Mouse (Mus musculus): ENCODE measurements around the gene Ano4.

GRCm38 (mm10) chr10:89154797-89155465 is 189.6 kb downstream of the Ano4 start:
- TF ChIP-seq POLR2A (IDR thresholded peaks at IDR 0.05; ENCODE audit: borderline replicate concordance, extremely low read depth, insufficient read depth, insufficient read length, poor library complexity, severe bottlenecking) (no peak), CTCF (IDR thresholded peaks at IDR 0.05; ENCODE audit: borderline replicate concordance, extremely low read depth, insufficient read depth, insufficient read length) (no peak)
